Mouse (Mus musculus) heart, postnatal 4 days (tissue): ENCODE results near the gene Nmrk2. TPM values are rescaled to one million over a fixed set of nuclear protein-coding genes. Genes with fewer than 3 reads are reported as not detected.

ENCODE experiments used
- DNase-seq: peaks from one replicate; pipeline ENCODE4 v3.0.0; 2021
- total RNA-seq, 2 experiments: library from RNA; stranded (reverse); gene quantifications; 2 replicates each; pipeline ENCODE4 v1.2.3; 2021

Nmrk2 gene
- total RNA-seq, 2 experiments from 2014 or later: 44.1 to 74.9 TPM

- no peak for DNase-seq
Measured at GRCm38 (mm10) chr10:81161602-81162317, 40.1 kb downstream of the Nmrk2 start.

- DNase-seq: no peak
Measured at GRCm38 (mm10) chr10:81154736-81155135, 47.1 kb downstream of the Nmrk2 start.

- DNase-seq: no peak
Measured at GRCm38 (mm10) chr10:81154313-81154712, 47.5 kb downstream of the Nmrk2 start.

GRCm38 (mm10) chr10:81152609-81153008 lies 49.2 kb downstream of the Nmrk2 start:
- DNase-seq: no peak

- DNase-seq: no peak
Measured at GRCm38 (mm10) chr10:81151261-81151660, 50.6 kb downstream of the Nmrk2 start.

Other genes with a start within 250 kb of the Nmrk2 start
- gene Gng7, start 187.1 kb downstream of the Nmrk2 start, total RNA-seq: under 1 TPM; 0.38 to 0.47 TPM
- gene Diras1, start 176.4 kb downstream of the Nmrk2 start, total RNA-seq: not detected
- 1 to 10 TPM; 7.6 to 7.8 TPM for gene Slc39a3, start 164.6 kb downstream of the Nmrk2 start, total RNA-seq
- gene Sgta, start 141.9 kb downstream of the Nmrk2 start, total RNA-seq: 100 to 1,000 TPM; 102 to 103 TPM
- gene Thop1, start 132.0 kb downstream of the Nmrk2 start, total RNA-seq: 10 to 100 TPM; 14.5 to 15.5 TPM
- 1 to 10 TPM; 1.8 to 2.3 TPM for gene Creb3l3, start 103.2 kb downstream of the Nmrk2 start, total RNA-seq
- 100 to 1,000 TPM; 134 to 141 TPM for gene Map2k2, start 96.1 kb downstream of the Nmrk2 start, total RNA-seq
- 10 to 100 TPM; 37.0 to 43.0 TPM for gene Zbtb7a, start 66.8 kb downstream of the Nmrk2 start, total RNA-seq
- 10 to 100 TPM; 17.5 to 18.6 TPM for gene Pias4, start 34.1 kb downstream of the Nmrk2 start, total RNA-seq
- gene Eef2, start 25.4 kb downstream of the Nmrk2 start, total RNA-seq: 1,000 to 10,000 TPM; 1,326 to 1,351 TPM
- 10 to 100 TPM; 41.9 to 45.7 TPM for gene Dapk3, start 19.0 kb downstream of the Nmrk2 start, total RNA-seq
- not detected for gene 4930442H23Rik, start 18.2 kb downstream of the Nmrk2 start, total RNA-seq
- under 1 TPM; 0.23 to 0.24 TPM for gene Atcay, start 28.8 kb upstream of the Nmrk2 start, total RNA-seq
- gene Zfr2, start 31.1 kb upstream of the Nmrk2 start, total RNA-seq: 1 to 10 TPM; 4.2 to 5.5 TPM
- gene Matk, start 50.9 kb upstream of the Nmrk2 start, total RNA-seq: under 1 TPM; 0.21 to 0.56 TPM
- gene Mrpl54, start 64.9 kb upstream of the Nmrk2 start, total RNA-seq: 100 to 1,000 TPM; 118 to 125 TPM
- gene Apba3, start 64.9 kb upstream of the Nmrk2 start, total RNA-seq: 10 to 100 TPM; 49.0 to 53.0 TPM
- under 1 TPM in 1 of 2 experiments, not detected in 1; 0.50 TPM for gene Tjp3, start 89.5 kb upstream of the Nmrk2 start, total RNA-seq
- gene Pip5k1c, start 90.9 kb upstream of the Nmrk2 start, total RNA-seq: 10 to 100 TPM; 52.0 to 55.4 TPM
- 10 to 100 TPM; 20.7 to 21.0 TPM for gene Cactin, start 119.1 kb upstream of the Nmrk2 start, total RNA-seq
- 1 to 10 TPM; 5.5 to 5.6 TPM for gene Tbxa2r, start 126.7 kb upstream of the Nmrk2 start, total RNA-seq
- gene Gipc3, start 141.2 kb upstream of the Nmrk2 start, total RNA-seq: 1 to 10 TPM; 2.2 to 3.3 TPM
- 100 to 1,000 TPM; 107 to 113 TPM for gene Hmg20b, start 148.4 kb upstream of the Nmrk2 start, total RNA-seq
- gene Mfsd12, start 155.4 kb upstream of the Nmrk2 start, total RNA-seq: 10 to 100 TPM; 12.1 to 13.5 TPM
- 1 to 10 TPM in 1 of 2 experiments, under 1 TPM in 1; 0.63 to 2.0 TPM for gene 4930404N11Rik, start 163.8 kb upstream of the Nmrk2 start, total RNA-seq
- 10 to 100 TPM; 55.4 to 56.8 TPM for gene Fzr1, start 176.5 kb upstream of the Nmrk2 start, total RNA-seq
- gene Dohh, start 182.4 kb upstream of the Nmrk2 start, total RNA-seq: 10 to 100 TPM; 52.9 to 55.9 TPM
- gene Gm48551, start 182.4 kb upstream of the Nmrk2 start, total RNA-seq: under 1 TPM; 0.55 to 0.70 TPM
- under 1 TPM; 0.72 to 0.98 TPM for gene Gm48552, start 187.0 kb upstream of the Nmrk2 start, total RNA-seq
- 1 to 10 TPM; 1.9 to 2.4 TPM for gene Smim24, start 191.0 kb upstream of the Nmrk2 start, total RNA-seq